Mouse (Mus musculus) CH12.LX (cell line): ENCODE data around the gene Ren1.
A peak's percentile ranks its signal among the peaks of the same experiment; 100 is the strongest.

Experiments
- CTCF ChIP-seq, 2 experiments: IDR thresholded peaks in 1 of 2; conservative IDR thresholded peaks in 1 of 2; 2 replicates each; pipeline ENCODE4 v1.5.1; 2011 to 2012; ENCODE audit warnings: low read depth in 2 of 2, low read length in 2 of 2, improper control_type of control experiment in 1 of 2, inconsistent platforms in 1 of 2, mild to moderate bottlenecking in 1 of 2, moderate library complexity in 1 of 2
- ETS1 ChIP-seq: conservative IDR thresholded peaks from 2 replicates; pipeline ENCODE4 v1.6.1; 2012; ENCODE audit warnings: low read depth, mild to moderate bottlenecking, inconsistent platforms, low read length, improper control_type of control experiment, moderate library complexity
- JUND ChIP-seq: conservative IDR thresholded peaks from 2 replicates; pipeline ENCODE4 v1.6.1; 2011; ENCODE audit warnings: low read depth, low read length, improper control_type of control experiment
- MAX ChIP-seq: IDR thresholded peaks from 2 replicates; pipeline ENCODE4 v1.6.1; 2011; ENCODE audit warnings: low read length, improper control_type of control experiment
- MAZ ChIP-seq: IDR thresholded peaks from 2 replicates; pipeline ENCODE4 v1.6.1; 2012; ENCODE audit warnings: low read depth, mild to moderate bottlenecking, inconsistent platforms, low read length, improper control_type of control experiment, moderate library complexity
- MXI1 ChIP-seq: IDR thresholded peaks from 2 replicates; pipeline ENCODE4 v1.6.1; 2011; ENCODE audit warnings: mild to moderate bottlenecking, low read depth, low read length, improper control_type of control experiment
- POLR2A ChIP-seq: IDR thresholded peaks from 2 replicates; pipeline ENCODE4 v1.6.1; 2011; ENCODE audit warnings: low read depth, mild to moderate bottlenecking, improper control_type of control experiment, low read length
- POLR2AphosphoS2 ChIP-seq: IDR thresholded peaks from 2 replicates; pipeline ENCODE4 v1.6.1; 2011; ENCODE audit warnings: low read depth, low read length, improper control_type of control experiment
- RCOR1 ChIP-seq: conservative IDR thresholded peaks from 2 replicates; pipeline ENCODE4 v1.6.1; 2012; ENCODE audit warnings: low read depth, mild to moderate bottlenecking, inconsistent platforms, low read length, improper control_type of control experiment
- SIN3A ChIP-seq: IDR thresholded peaks from 2 replicates; pipeline ENCODE4 v1.6.1; 2012; ENCODE audit warnings: low read length, improper control_type of control experiment, inconsistent platforms
- TCF12 ChIP-seq: IDR thresholded peaks from 2 replicates; pipeline ENCODE4 v1.6.1; 2014; ENCODE audit warnings: low read depth, mild to moderate bottlenecking, inconsistent platforms, low read length, improper control_type of control experiment
- USF1 ChIP-seq: IDR thresholded peaks from 2 replicates; pipeline ENCODE4 v1.6.1; 2014; ENCODE audit warnings: low read depth, mild to moderate bottlenecking, inconsistent platforms, low read length, improper control_type of control experiment
- ZKSCAN1 ChIP-seq: IDR thresholded peaks from 2 replicates; pipeline ENCODE4 v1.6.1; 2012; ENCODE audit warnings: low read depth, inconsistent platforms, low read length, improper control_type of control experiment, borderline replicate concordance

DNA sequence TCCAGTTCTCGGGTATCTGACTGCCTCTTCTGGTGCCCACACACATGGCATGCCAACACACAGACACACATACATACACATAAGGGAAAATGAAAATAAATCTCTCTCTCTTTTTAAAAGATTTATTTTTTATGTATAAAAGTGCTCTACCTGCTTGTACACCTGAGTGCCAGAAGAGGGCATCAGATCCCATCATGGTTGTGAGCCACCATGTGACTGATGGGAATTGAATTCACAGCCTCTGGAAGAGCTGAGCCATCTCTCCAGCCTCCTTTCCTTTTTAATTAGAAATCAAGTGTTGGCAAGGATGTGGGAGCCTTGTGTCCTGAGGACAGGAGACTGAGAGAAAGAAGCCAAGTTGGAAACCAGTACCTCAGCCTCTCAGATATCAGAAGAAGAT, 33.2 kb upstream of the Ren1 start:
- no peak for TF ChIP-seq POLR2A
- peak in 1 of 2 experiments; percentile 40; a peak in 2 of 4 replicates for TF ChIP-seq CTCF (conservative IDR thresholded peaks at IDR 0.05 in 1 of 2, IDR thresholded peaks at IDR 0.05 in 1 of 2; ENCODE audit: low read depth in 2 of 2, low read length in 2 of 2)
- TF ChIP-seq MAX: no peak
- no peak for TF ChIP-seq JUND
- TF ChIP-seq ZKSCAN1: no peak
- TF ChIP-seq POLR2AphosphoS2: no peak
- TF ChIP-seq MAZ: no peak
- TF ChIP-seq USF1: no peak
- TF ChIP-seq ETS1: no peak
- no peak for TF ChIP-seq TCF12
- no peak for TF ChIP-seq MXI1
- TF ChIP-seq RCOR1: no peak
- no peak for TF ChIP-seq SIN3A
